Mouse (Mus musculus) hindbrain, embryonic 10.5 days (tissue): ENCODE results near the gene Rere. TPM values are rescaled to one million over a fixed set of nuclear protein-coding genes. Genes with fewer than 3 reads are reported as not detected.
"Not testable (repeated sequence)": the region's sequence is repeated elsewhere in the genome, so short reads cannot be mapped to it uniquely, and the experiment has no call there.

Experiments used
- DNase-seq: peaks from one replicate; pipeline ENCODE4 v3.0.0-alpha.2; 2017; ENCODE audit warnings: low spot score
- H3K27ac ChIP-seq: fragments of 300-500 bp; sonication (generic); 2 replicates; pipeline ENCODE4 v1.5.1; 2016; ENCODE audit warnings: mild to moderate bottlenecking, moderate library complexity
- H3K27me3 ChIP-seq: fragments of 300-500 bp; sonication (generic); 2 replicates; pipeline ENCODE4 v1.6.1; 2016; ENCODE audit warnings: mild to moderate bottlenecking; ENCODE audit not compliant: poor library complexity, insufficient read depth, severe bottlenecking
- H3K36me3 ChIP-seq: fragments of 300-500 bp; sonication (generic); 2 replicates; pipeline ENCODE4 v1.6.1; 2016; ENCODE audit warnings: mild to moderate bottlenecking, moderate library complexity
- H3K4me1 ChIP-seq: fragments of 300-500 bp; sonication (generic); replicated peaks from 2 replicates; pipeline ENCODE4 v1.6.1; 2016; ENCODE audit warnings: mild to moderate bottlenecking
- H3K4me3 ChIP-seq: fragments of 300-500 bp; sonication (generic); 2 replicates; pipeline ENCODE4 v1.5.1; 2016; ENCODE audit warnings: mild to moderate bottlenecking, moderate library complexity
- H3K9me3 ChIP-seq: fragments of 300-500 bp; sonication (generic); 2 replicates; pipeline ENCODE4 v1.6.1; 2016; ENCODE audit warnings: mild to moderate bottlenecking, moderate library complexity
- WGBS: fragments of 180-500 bp; shearing (Covaris S2); methylation state at CpG from one replicate; pipeline ENCODE4 v1.1.7; 2016; 5-methylcytosine and 5-hydroxymethylcytosine counted together
- polyA plus RNA-seq: library from polyadenylated mRNA; unstranded; fragments of >200 nt; fragmentation: Nextera tagmentation; extraction: Ambion mirVana; gene quantifications from 2 replicates; pipeline ENCODE4 v1.2.1, GENCODE M21; 2016

Rere gene
- polyA plus RNA-seq, 1 experiment from 2014 or later, result 40.4 TPM

DNA sequence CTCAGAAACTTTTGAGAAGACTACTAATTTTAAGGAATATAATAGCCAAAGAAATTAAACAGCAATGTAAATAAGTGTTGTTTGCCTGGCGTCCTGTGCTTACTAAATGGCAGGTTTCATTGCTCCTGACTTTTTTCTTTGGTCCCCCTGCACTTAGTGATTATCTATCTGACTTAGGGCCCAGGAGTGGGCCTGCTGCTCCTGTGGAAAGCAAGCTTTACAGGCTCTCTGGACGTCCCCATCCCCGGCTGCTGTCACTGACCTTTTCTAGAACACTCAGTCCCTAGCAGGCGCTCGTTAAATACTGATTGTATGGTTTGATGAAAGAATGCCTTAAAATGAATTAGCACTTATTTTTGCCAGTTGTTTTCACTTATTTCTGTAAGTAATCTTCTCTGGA lies 179.6 kb downstream of the Rere start:
- no peaks in the 10 kb centered on the region for H3K36me3 ChIP-seq
- DNase-seq, result no peak
- 51% methylated on average over 5 of the region's 5 CpGs for WGBS
- no peaks in the 10 kb centered on the region for H3K27me3 ChIP-seq
- peak overlapping the region; percentile 83 for H3K27ac ChIP-seq
- peaks cover 95% of the 10 kb centered on the region for H3K4me1 ChIP-seq
- H3K4me3 ChIP-seq, result no peak overlapping the region
- H3K9me3 ChIP-seq, result no peaks in the 10 kb centered on the region

- Histone ChIP-seq H3K4me1 (peaks cover 95% of the 10 kb centered on the region), H3K9me3 (no peaks in the 10 kb centered on the region), H3K27ac (peak overlapping the region; percentile 83), H3K36me3 (no peaks in the 10 kb centered on the region), H3K27me3 (no peaks in the 10 kb centered on the region), H3K4me3 (no peak overlapping the region)
- 29% methylated on average over 6 of the region's 6 CpGs for WGBS
- DNase-seq, result no peak
Measured at GRCm38 (mm10) chr4:150461427-150462189, 180.2 kb downstream of the Rere start.

- Histone ChIP-seq H3K4me1 (peaks cover 95% of the 10 kb centered on the region), H3K27ac (peak overlapping the region; percentile 83)
Measured at GRCm38 (mm10) chr4:150462367-150462766, 180.9 kb downstream of the Rere start.

DNA sequence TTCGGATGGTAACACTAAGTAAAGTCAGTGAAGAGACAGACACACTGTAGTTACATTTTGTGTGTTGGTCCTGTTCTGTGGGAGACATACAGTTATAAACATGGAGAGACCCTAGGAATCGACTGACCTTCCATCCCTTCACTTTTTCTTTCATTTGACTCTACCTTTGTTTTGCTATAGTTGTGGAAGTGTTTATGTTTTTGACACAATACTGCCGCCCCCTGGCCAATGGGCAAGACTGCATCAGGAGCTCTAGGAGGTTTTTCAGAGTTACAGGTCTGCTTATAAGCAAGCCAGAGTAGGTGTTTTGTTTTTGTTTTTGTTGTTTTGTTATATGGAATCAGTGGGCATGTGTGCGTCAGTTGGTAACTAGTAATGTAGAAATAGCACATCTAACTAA lies 184.3 kb downstream of the Rere start:
- Histone ChIP-seq H3K27ac (no peak overlapping the region), H3K9me3 (no peaks in the 10 kb centered on the region), H3K4me1 (peaks cover 86% of the 10 kb centered on the region), H3K4me3 (no peak overlapping the region), H3K27me3 (0 out of 2 replicates have a peak, but pooled peaks cover under 1% of the 10 kb centered on the region), H3K36me3 (peaks cover 19% of the 10 kb centered on the region)
- DNase-seq, result peak; percentile 55
- WGBS, result 41% methylated on average over 4 of the region's 4 CpGs

More at GRCm38 (mm10) chr4:150462367-150462766, 180.9 kb downstream of the Rere start:
- 70% methylated on average over 4 of the region's 4 CpGs for WGBS
- Histone ChIP-seq H3K9me3 (no peaks in the 10 kb centered on the region), H3K36me3 (no peaks in the 10 kb centered on the region), H3K27me3 (no peaks in the 10 kb centered on the region), H3K4me3 (no peak overlapping the region)
- DNase-seq, result no peak

GRCm38 (mm10) chr4:150469274-150469673 lies 187.8 kb downstream of the Rere start:
- DNase-seq, result no peak
- no peak overlapping the region for H3K4me3 ChIP-seq
- WGBS, result 74% methylated on average over 10 of the region's 10 CpGs
- H3K4me1 ChIP-seq, result peaks cover 72% of the 10 kb centered on the region
- H3K9me3 ChIP-seq, result no peaks in the 10 kb centered on the region
- H3K27me3 ChIP-seq, result 0 out of 2 replicates have a peak, but pooled peaks cover 6% of the 10 kb centered on the region
- H3K27ac ChIP-seq, result no peak overlapping the region
- H3K36me3 ChIP-seq, result peaks cover 29% of the 10 kb centered on the region

GRCm38 (mm10) chr4:150470674-150471328 lies 189.4 kb downstream of the Rere start:
- 88% methylated on average over 4 of the region's 4 CpGs for WGBS
- Histone ChIP-seq H3K9me3 (no peaks in the 10 kb centered on the region), H3K36me3 (peaks cover 34% of the 10 kb centered on the region), H3K4me1 (peaks cover 61% of the 10 kb centered on the region), H3K27me3 (0 out of 2 replicates have a peak, but pooled peaks cover 6% of the 10 kb centered on the region), H3K4me3 (no peak overlapping the region), H3K27ac (no peak overlapping the region)
- DNase-seq, result no peak

GRCm38 (mm10) chr4:150472751-150473436 lies 191.4 kb downstream of the Rere start:
- Histone ChIP-seq H3K36me3 (peaks cover 48% of the 10 kb centered on the region), H3K4me1 (peaks cover 40% of the 10 kb centered on the region), H3K9me3 (no peaks in the 10 kb centered on the region), H3K4me3 (no peak overlapping the region), H3K27ac (no peak overlapping the region), H3K27me3 (0 out of 2 replicates have a peak, but pooled peaks cover 6% of the 10 kb centered on the region)
- no peak for DNase-seq
- 26% methylated on average over 10 of the region's 10 CpGs for WGBS

GRCm38 (mm10) chr4:150473437-150474070 lies 192.1 kb downstream of the Rere start:
- peaks cover 55% of the 10 kb centered on the region for H3K36me3 ChIP-seq
- H3K9me3 ChIP-seq, result no peaks in the 10 kb centered on the region
- H3K4me1 ChIP-seq, result peaks cover 35% of the 10 kb centered on the region
- H3K27me3 ChIP-seq, result 0 out of 2 replicates have a peak, but pooled peaks cover 6% of the 10 kb centered on the region
- no peak overlapping the region for H3K4me3 ChIP-seq
- no peak overlapping the region for H3K27ac ChIP-seq
- DNase-seq, result no peak
- WGBS, result 65% methylated on average over 4 of the region's 4 CpGs

DNA sequence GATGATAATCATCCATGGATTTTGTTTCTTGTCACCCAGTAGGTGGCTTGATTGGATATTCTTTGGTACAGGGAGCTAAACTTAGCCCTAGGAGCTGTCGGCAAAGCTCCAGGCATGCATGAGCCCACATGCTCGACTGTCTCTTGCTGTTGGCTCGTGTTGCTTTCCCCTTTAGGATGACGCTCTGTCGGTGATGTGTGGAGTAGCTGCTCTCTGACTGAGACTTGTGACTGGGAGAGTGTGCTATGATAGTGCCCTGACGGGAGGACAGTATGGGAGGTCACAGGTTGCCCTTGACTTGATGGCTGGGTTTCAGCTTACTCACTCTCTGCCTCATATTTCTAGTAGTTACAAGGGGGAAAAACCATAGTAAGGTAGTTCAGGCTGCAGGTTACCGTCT lies 192.6 kb downstream of the Rere start:
- Histone ChIP-seq H3K27ac (no peak overlapping the region), H3K4me1 (peaks cover 30% of the 10 kb centered on the region), H3K4me3 (no peak overlapping the region), H3K9me3 (no peaks in the 10 kb centered on the region), H3K36me3 (peaks cover 57% of the 10 kb centered on the region), H3K27me3 (0 out of 2 replicates have a peak, but pooled peaks cover 6% of the 10 kb centered on the region)
- WGBS, result 58% methylated on average over 7 of the region's 7 CpGs
- no peak for DNase-seq

DNA sequence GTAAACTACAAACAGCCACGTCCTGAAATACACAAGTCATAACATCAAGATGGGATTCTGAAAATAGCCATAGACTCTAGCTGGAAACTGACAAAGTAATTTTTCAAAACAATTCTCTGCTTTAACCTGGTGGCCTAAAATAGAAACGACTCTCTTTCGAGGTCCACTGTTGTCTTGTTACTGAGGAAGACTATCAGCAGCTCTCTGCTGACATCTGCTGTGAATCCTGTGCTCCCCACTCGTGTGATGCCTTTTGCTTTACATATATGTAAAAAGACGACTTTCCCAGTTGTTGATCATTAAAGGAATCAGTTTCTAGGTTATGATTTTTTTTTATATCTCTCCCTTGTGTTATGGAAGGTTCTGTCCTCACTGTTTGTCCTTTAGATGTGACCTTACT lies 194.8 kb downstream of the Rere start:
- 0 out of 2 replicates have a peak, but pooled peaks cover 3% of the 10 kb centered on the region for H3K27me3 ChIP-seq
- peaks cover 53% of the 10 kb centered on the region for H3K36me3 ChIP-seq
- H3K4me3 ChIP-seq, result no peak overlapping the region
- 79% methylated on average over 5 of the region's 5 CpGs for WGBS
- no peak for DNase-seq
- H3K4me1 ChIP-seq, result peaks cover 25% of the 10 kb centered on the region
- H3K9me3 ChIP-seq, result no peaks in the 10 kb centered on the region
- no peak overlapping the region for H3K27ac ChIP-seq

DNA sequence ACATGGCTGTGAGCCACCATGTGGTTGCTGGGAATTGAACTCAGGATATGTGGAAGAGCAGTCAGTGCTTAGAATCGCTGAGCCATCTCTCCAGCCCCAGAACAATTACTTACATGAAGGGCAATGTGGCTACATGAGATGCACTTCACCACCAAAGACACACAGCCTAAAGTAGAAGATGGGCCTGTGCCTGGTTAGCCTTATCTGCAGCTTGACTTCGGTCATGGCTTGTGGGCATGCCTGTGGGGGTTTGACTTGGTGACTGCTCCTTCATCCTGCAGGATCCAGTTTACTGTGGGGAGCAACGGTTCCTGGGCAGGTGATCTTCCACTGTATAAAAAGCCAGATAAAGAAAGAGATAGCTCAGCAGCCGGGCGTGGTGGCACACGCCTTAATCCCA lies 196.6 kb downstream of the Rere start:
- H3K36me3 ChIP-seq, result peaks cover 65% of the 10 kb centered on the region
- H3K27me3 ChIP-seq, result no peaks in the 10 kb centered on the region
- H3K27ac ChIP-seq, result no peak overlapping the region
- WGBS, result 93% methylated on average over 6 of the region's 6 CpGs
- no peak overlapping the region for H3K4me3 ChIP-seq
- DNase-seq, result no peak
- peaks cover 17% of the 10 kb centered on the region for H3K4me1 ChIP-seq
- no peaks in the 10 kb centered on the region for H3K9me3 ChIP-seq

DNA sequence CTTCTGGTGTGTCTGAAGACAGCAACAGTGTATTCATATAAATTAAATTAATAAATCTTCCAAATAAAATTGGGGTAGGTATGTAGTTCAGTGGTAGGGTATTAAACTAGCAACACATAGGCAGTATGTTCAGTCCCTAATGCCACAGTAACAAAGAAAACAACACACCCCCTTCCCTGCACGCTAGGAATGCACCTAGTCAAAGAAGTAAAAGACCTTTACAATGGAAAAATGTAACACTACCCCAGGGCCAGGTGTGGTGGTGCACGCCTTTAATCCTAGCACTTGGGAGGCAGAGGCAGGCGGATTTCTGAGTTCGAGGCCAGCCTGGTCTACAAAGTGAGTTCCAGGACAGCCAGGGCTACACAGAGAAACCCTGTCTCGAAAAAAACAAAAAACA lies 201.6 kb downstream of the Rere start:
- H3K27me3 ChIP-seq, H3K4me3 ChIP-seq, H3K9me3 ChIP-seq, H3K27ac ChIP-seq, DNase-seq: not testable (repeated sequence)
- WGBS, result 89% methylated on average over 5 of the region's 5 CpGs
- Histone ChIP-seq H3K4me1 (peaks cover 21% of the 10 kb centered on the region), H3K36me3 (peaks cover 52% of the 10 kb centered on the region)
